Mouse (Mus musculus) bone marrow, adult 2 months (tissue): ENCODE data around the gene Hephl1.

Experiments used
- CTCF ChIP-seq: fragments of 200-500 bp; IDR thresholded peaks from 2 replicates; pipeline ENCODE4 v1.5.1; 2011; ENCODE audit warnings: low read length, control low read depth; ENCODE audit not compliant: control insufficient read depth, insufficient read depth
- POLR2A ChIP-seq: fragments of 200-500 bp; IDR thresholded peaks from 2 replicates; pipeline ENCODE4 v1.6.1; 2011; ENCODE audit warnings: low read depth, mild to moderate bottlenecking, control low read depth, low read length, borderline replicate concordance; ENCODE audit not compliant: control insufficient read depth

- no peak for TF ChIP-seq POLR2A
- no peak for TF ChIP-seq CTCF
Observed at GRCm38 (mm10) chr9:15021156-15021555, 90.8 kb downstream of the Hephl1 start.
